Mouse (Mus musculus) embryonic fibroblast, embryonic 13.5 days (primary cell): ENCODE measurements around the gene Dexi.

Experiments used
- CTCF ChIP-seq: IDR thresholded peaks from 2 replicates; pipeline ENCODE4 v1.5.1; 2011; ENCODE audit warnings: mild to moderate bottlenecking, control low read depth, low read length, moderate library complexity, borderline replicate concordance; ENCODE audit not compliant: insufficient read depth
- POLR2A ChIP-seq: IDR thresholded peaks from 2 replicates; pipeline ENCODE4 v1.6.1; 2011; ENCODE audit warnings: low read depth, mild to moderate bottlenecking, control low read depth, low read length, moderate library complexity

DNA sequence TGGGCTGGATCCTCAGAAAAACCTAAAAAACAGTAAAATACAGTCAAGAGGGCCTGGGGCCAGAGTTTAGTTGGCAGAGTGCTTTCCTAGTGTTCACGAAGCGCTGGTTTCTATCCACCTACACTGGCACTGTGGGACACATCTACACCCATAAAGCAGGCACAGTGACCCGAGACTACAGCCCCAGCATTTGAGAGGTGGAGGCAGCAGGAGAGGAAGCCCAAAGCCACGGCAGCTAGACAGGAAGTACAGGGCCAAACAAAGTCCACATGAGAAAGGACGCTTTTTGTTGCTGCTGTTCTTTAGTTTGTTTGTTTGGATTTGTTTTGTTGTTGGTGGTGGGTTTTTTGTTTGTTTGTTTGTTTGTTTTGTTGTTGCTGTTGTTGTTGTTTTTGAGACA lies 6.5 kb downstream of the Dexi start:
- TF ChIP-seq POLR2A (no peak), CTCF (no peak)
